Mouse (Mus musculus) small intestine, adult 2 months (tissue): Measurements from ENCODE around the gene Lrsam1.

Experiments used
- CTCF ChIP-seq: fragments of 200-500 bp; IDR thresholded peaks from 2 replicates; pipeline ENCODE4 v1.5.1; 2012; ENCODE audit warnings: low read depth, mild to moderate bottlenecking, control low read depth, inconsistent platforms, low read length, moderate library complexity, mixed read lengths; ENCODE audit not compliant: insufficient replicate concordance, insufficient read length; ENCODE audit errors: extremely low read depth
- POLR2A ChIP-seq: fragments of 200-500 bp; IDR thresholded peaks from 2 replicates; pipeline ENCODE4 v1.6.1; 2012; ENCODE audit warnings: low read depth, mild to moderate bottlenecking, control low read depth, inconsistent platforms, low read length, moderate library complexity

GRCm38 (mm10) chr2:32888551-32888950, 72.9 kb downstream of the Lrsam1 start:
- TF ChIP-seq POLR2A (no peak), CTCF (no peak)
